24 mouse cellular contexts compared by ENCODE assay signal in the genomic region with DNA sequence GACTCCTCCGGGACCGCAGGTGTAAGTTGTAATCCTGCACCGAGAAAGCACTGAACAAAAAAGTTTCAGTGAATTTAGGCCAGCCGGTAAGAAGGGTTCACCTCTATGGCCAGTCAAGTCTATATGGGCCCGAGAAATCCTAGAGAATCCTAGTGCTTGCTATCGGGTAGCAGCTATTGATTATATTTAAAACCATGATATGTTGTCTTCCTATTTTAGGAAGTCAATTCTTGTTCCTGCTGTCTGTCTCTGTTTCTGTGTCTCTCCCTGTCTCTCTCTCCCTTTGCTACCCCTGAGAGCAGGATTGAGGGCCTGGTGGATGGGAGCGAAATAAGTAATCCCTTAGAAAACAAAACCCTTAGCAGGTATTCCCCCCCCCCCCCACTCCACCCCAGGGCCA. TPM values are rescaled to one million over a fixed set of nuclear protein-coding genes. Genes with fewer than 3 reads are reported as not detected.
DNase-seq lines count a peak whose midpoint lies in the region; ATAC-seq and TF ChIP-seq lines count a peak whose summit lies in the region.
"Had no signal": no experiment of that assay in that cellular context is flagged by ENCODE, and none has a peak within 500 bp of the region (broad histone marks: within the 10 kb centered on the region; RNA-seq: fewer than 3 reads in every experiment).

No protein-coding gene starts in this region.

- H3K9me3 ChIP-seq in hindbrain, embryonic 10.5 days: no peaks in the 10 kb centered on the region
- H3K9me3 ChIP-seq in hindbrain, embryonic 14.5 days (ENCODE audit: control insufficient read depth, low read length): no peaks in the 10 kb centered on the region
- no peaks in the 10 kb centered on the region for H3K9me3 ChIP-seq in neural tube, embryonic 15.5 days (replicated peaks)
- H3K9me3 ChIP-seq: embryonic facial prominence, embryonic 15.5 days; forebrain, embryonic 12.5 days; heart, embryonic 13.5 days had no signal

- no peak for TF ChIP-seq CTCF in bone marrow macrophage, adult 2 months (IDR thresholded peaks at IDR 0.05; ENCODE audit: low read depth, low read length)

- DNase-seq in hindbrain, embryonic 10.5 days (ENCODE audit: low spot score): peak; percentile 25
- DNase-seq in hindbrain, embryonic 14.5 days (ENCODE audit: low spot score): no peak
- DNase-seq in neural tube, embryonic 10.5 days (ENCODE audit: extremely low spot score, low spot score): peak; percentile 30
- DNase-seq in layer of hippocampus, adult 8-10 months (ENCODE audit: low spot score in 2 of 2): no peak
- DNase-seq: adrenal gland, postnatal 14 days; B cell, adult 2 months; cerebellum, adult 18-20 months; cerebellum, adult 9-11 months; cerebellum, postnatal 36 days; heart, adult 2 months; heart, postnatal 10 days; heart, postnatal 4 days; kidney, adult 11 months had no signal

- no peak overlapping the region for H3K9ac ChIP-seq in hindbrain, embryonic 14.5 days
- no peak overlapping the region for H3K9ac ChIP-seq in neural tube, embryonic 15.5 days (replicated peaks)
- H3K9ac ChIP-seq: embryonic facial prominence, embryonic 15.5 days had no signal

- 2% methylated on average over 7 of the region's 7 CpGs for WGBS in hindbrain, embryonic 10.5 days
- WGBS in hindbrain, embryonic 14.5 days: 5% methylated on average over 7 of the region's 7 CpGs
- WGBS in neural tube, embryonic 15.5 days: 4% methylated on average over 7 of the region's 7 CpGs

- peaks cover 21% of the 10 kb centered on the region for H3K4me1 ChIP-seq in hindbrain, embryonic 10.5 days (replicated peaks)
- no peaks in the 10 kb centered on the region for H3K4me1 ChIP-seq in hindbrain, embryonic 14.5 days (replicated peaks; ENCODE audit: control insufficient read depth, insufficient read depth, low read length)
- H3K4me1 ChIP-seq in neural tube, embryonic 15.5 days: peaks cover 17% of the 10 kb centered on the region
- peaks cover 13% of the 10 kb centered on the region for H3K4me1 ChIP-seq in bone marrow macrophage, adult 2 months (ENCODE audit: control insufficient read depth, insufficient read depth, low read length)

- no peak for TF ChIP-seq POLR2A in bone marrow macrophage, adult 2 months (IDR thresholded peaks at IDR 0.05; ENCODE audit: borderline replicate concordance, low read depth, low read length)

- no peaks in the 10 kb centered on the region for H3K36me3 ChIP-seq in hindbrain, embryonic 10.5 days
- H3K36me3 ChIP-seq in hindbrain, embryonic 14.5 days (replicated peaks; ENCODE audit: control insufficient read depth, insufficient read depth): no peaks in the 10 kb centered on the region
- no peaks in the 10 kb centered on the region for H3K36me3 ChIP-seq in neural tube, embryonic 15.5 days
- H3K36me3 ChIP-seq: embryonic facial prominence, embryonic 15.5 days; forebrain, embryonic 12.5 days; heart, embryonic 13.5 days had no signal

- no peak overlapping the region for H3K27ac ChIP-seq in hindbrain, embryonic 10.5 days
- no peak overlapping the region for H3K27ac ChIP-seq in hindbrain, embryonic 14.5 days
- H3K27ac ChIP-seq in neural tube, embryonic 15.5 days (replicated peaks): no peak overlapping the region
- H3K27ac ChIP-seq in bone marrow macrophage, adult 2 months (ENCODE audit: insufficient read depth, low read depth, low read length): no peak overlapping the region
- H3K27ac ChIP-seq: embryonic facial prominence, embryonic 15.5 days; forebrain, embryonic 12.5 days; heart, adult 2 months; heart, embryonic 13.5 days had no signal

- no peak overlapping the region for H3K4me3 ChIP-seq in hindbrain, embryonic 10.5 days
- H3K4me3 ChIP-seq in hindbrain, embryonic 14.5 days (replicated peaks; ENCODE audit: low read length): no peak overlapping the region
- no peak overlapping the region for H3K4me3 ChIP-seq in neural tube, embryonic 15.5 days (replicated peaks)
- H3K4me3 ChIP-seq in bone marrow macrophage, adult 2 months (ENCODE audit: insufficient read depth, low read length): peak overlapping the region; percentile 91; the same call in 1 of the 2 replicates

- peaks cover 100% of the 10 kb centered on the region for H3K27me3 ChIP-seq in hindbrain, embryonic 10.5 days (ENCODE audit: insufficient read depth, poor library complexity, severe bottlenecking)
- H3K27me3 ChIP-seq in hindbrain, embryonic 14.5 days (ENCODE audit: control insufficient read depth, insufficient read depth, low read length): peaks cover 100% of the 10 kb centered on the region
- H3K27me3 ChIP-seq in neural tube, embryonic 15.5 days (replicated peaks): peaks cover 91% of the 10 kb centered on the region
- H3K27me3 ChIP-seq: Patski had no signal

- no peak overlapping the region for H3K4me2 ChIP-seq in hindbrain, embryonic 14.5 days (replicated peaks)
- H3K4me2 ChIP-seq in neural tube, embryonic 15.5 days: no peak overlapping the region

- no peak for ATAC-seq in hindbrain, embryonic 14.5 days (ENCODE audit: low FRiP score)
- no peak for ATAC-seq in neural tube, embryonic 15.5 days (ENCODE audit: low FRiP score)

RNA-seq across cellular contexts. Expression of a gene that starts 0.9 kb away (rescaled TPM):
- polyA plus RNA-seq in hindbrain, embryonic 10.5 days (2016; fragmentation: Nextera tagmentation; extraction: Ambion mirVana): not detected in 2 replicates
- polyA plus RNA-seq in hindbrain, embryonic 14.5 days (2014; fragmentation: Nextera tagmentation; extraction: Ambion mirVana): not detected in 2 replicates
- polyA plus RNA-seq in neural tube, embryonic 15.5 days (2015; fragmentation: Nextera tagmentation; extraction: Ambion mirVana): not detected in 2 replicates
- 0.87 TPM in 1 of 2 replicates, not detected in the other for polyA plus RNA-seq in bone marrow macrophage, adult 2 months (2012; ENCODE audit: insufficient read depth, insufficient read length, missing spikeins)
- 1 to 10 TPM in 2 of 4 experiments, under 1 TPM in 1, not detected in 1; 0.62 to 1.4 (median 1.1) TPM for total RNA-seq in layer of hippocampus, adult 8-10 months (2022)
- total RNA-seq: gastrocnemius, postnatal 4 days; heart, adult 2 months had no signal
- polyA plus RNA-seq: CD4-positive, CD25-positive, alpha-beta regulatory T cell, adult 4 months; embryonic facial prominence, embryonic 11.5 days; embryonic facial prominence, embryonic 15.5 days; forebrain, embryonic 12.5 days; forebrain, embryonic 16.5 days; heart, embryonic 13.5 days; hindbrain, embryonic 16.5 days had no signal

RNA-seq across cellular contexts. Expression of a gene that starts 17.3 kb away (rescaled TPM):
- 0.54 and 2.2 TPM in 2 replicates for polyA plus RNA-seq in hindbrain, embryonic 10.5 days (2016; fragmentation: Nextera tagmentation; extraction: Ambion mirVana)
- polyA plus RNA-seq in hindbrain, embryonic 14.5 days (2014; fragmentation: Nextera tagmentation; extraction: Ambion mirVana): 1.3 and 1.4 TPM in 2 replicates
- polyA plus RNA-seq in neural tube, embryonic 15.5 days (2015; fragmentation: Nextera tagmentation; extraction: Ambion mirVana): 0.93 and 2.3 TPM in 2 replicates
- polyA plus RNA-seq in bone marrow macrophage, adult 2 months (2012; ENCODE audit: insufficient read depth, insufficient read length, missing spikeins): not detected in 2 replicates
- 1 to 10 TPM; 1.3 to 2.1 (median 1.7) TPM for total RNA-seq in layer of hippocampus, adult 8-10 months (2022)

Comparison
In these comparisons a context has a peak if more than half of its experiments do, and no peak if none do; other contexts are left out.
1. DNase-seq: peak in hindbrain, embryonic 10.5 days (single experiment) and neural tube, embryonic 10.5 days (single experiment); none in hindbrain, embryonic 14.5 days (single experiment) and layer of hippocampus, adult 8-10 months (0 of 2).